Mouse (Mus musculus) macrophage (primary cell): ENCODE data around the gene Tmem268. TPM values are rescaled to one million over a fixed set of nuclear protein-coding genes. Genes with fewer than 3 reads are reported as not detected.

Source experiments
- H3K27ac ChIP-seq: fragments of 350-480 bp; formaldehyde crosslinking; 2 replicates; pipeline ENCODE4 v1.9.0; 2021
- H3K36me3 ChIP-seq: fragments of 350-480 bp; formaldehyde crosslinking; 2 replicates; pipeline ENCODE4 v1.9.0; 2021; ENCODE audit errors: inconsistent target
- H3K4me3 ChIP-seq: fragments of 350-480 bp; formaldehyde crosslinking; 2 replicates; pipeline ENCODE4 v1.9.0; 2021; ENCODE audit errors: inconsistent target
- H3K79me2 ChIP-seq: fragments of 350-480 bp; formaldehyde crosslinking; 2 replicates; pipeline ENCODE4 v1.9.0; 2021; ENCODE audit errors: inconsistent target
- WGBS: methylation state at CpG from one replicate; pipeline ENCODE4 v1.1.7; 2026; ENCODE audit warnings: inconsistent platforms; ENCODE audit not compliant: missing documents; 5-methylcytosine and 5-hydroxymethylcytosine counted together
- polyA plus RNA-seq: library from polyadenylated mRNA; stranded (reverse); fragments of 250-400 nt; gene quantifications from 3 replicates; pipeline ENCODE4 v1.2.4, GENCODE M21; 2018; ENCODE audit warnings: inconsistent platforms

The Tmem268 gene
- polyA plus RNA-seq, 1 experiment from 2014 or later, result 23.1 TPM

- H3K27ac ChIP-seq, result no peak overlapping the region
- no peak overlapping the region for H3K4me3 ChIP-seq
- no peaks in the 10 kb centered on the region for H3K79me2 ChIP-seq
- H3K36me3 ChIP-seq, result no peaks in the 10 kb centered on the region
- 86% methylated on average over 6 of the region's 6 CpGs for WGBS
Measured at GRCm38 (mm10) chr4:63600786-63601185, 42.2 kb downstream of the Tmem268 start.

- Histone ChIP-seq H3K79me2 (no peaks in the 10 kb centered on the region), H3K36me3 (no peaks in the 10 kb centered on the region), H3K4me3 (no peak overlapping the region), H3K27ac (no peak overlapping the region)
Measured at GRCm38 (mm10) chr4:63601263-63601662, 42.7 kb downstream of the Tmem268 start.

- Histone ChIP-seq H3K36me3 (no peaks in the 10 kb centered on the region), H3K27ac (no peak within 1 kb of the TSS), H3K79me2 (no peaks in the 10 kb centered on the region), H3K4me3 (no peak within 1 kb of the TSS)
- WGBS, result 82% methylated on average over 3 of the region's 3 CpGs
Measured at GRCm38 (mm10) chr4:63604945-63605344, 46.4 kb downstream of the Tmem268 start, which contains the start of gene Gm11213. Gene Gm11213, minus strand, starts transcription at chr4:63605261.

- Histone ChIP-seq H3K36me3 (no peaks in the 10 kb centered on the region), H3K27ac (no peak overlapping the region), H3K79me2 (no peaks in the 10 kb centered on the region), H3K4me3 (no peak overlapping the region)
- 96% methylated on average over 3 of the region's 3 CpGs for WGBS
Measured at GRCm38 (mm10) chr4:63605545-63605944, 47.0 kb downstream of the Tmem268 start.

DNA sequence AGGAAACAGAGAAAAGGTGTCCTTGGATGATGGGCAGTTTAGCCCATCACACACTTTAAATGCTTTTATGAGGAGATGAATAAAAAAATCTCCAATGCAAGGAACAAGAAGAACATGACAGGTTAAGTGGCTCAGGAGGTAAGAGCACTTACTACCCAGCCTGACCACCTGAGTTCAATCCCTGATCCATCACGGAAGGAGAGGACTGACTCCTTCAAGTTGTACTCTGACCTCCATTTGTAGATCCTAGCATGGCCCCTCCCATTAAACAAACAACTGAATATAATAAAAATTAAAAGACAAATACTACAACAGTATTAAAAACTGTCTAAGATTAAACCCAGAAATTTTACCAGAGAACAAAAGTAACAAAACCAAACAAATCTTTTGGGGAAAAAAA, 47.4 kb downstream of the Tmem268 start:
- Histone ChIP-seq H3K79me2 (no peaks in the 10 kb centered on the region), H3K27ac (no peak overlapping the region), H3K4me3 (no peak overlapping the region), H3K36me3 (no peaks in the 10 kb centered on the region)
- 90% methylated on average over 1 of the region's 1 CpGs for WGBS

- H3K79me2 ChIP-seq, result no peaks in the 10 kb centered on the region
- no peaks in the 10 kb centered on the region for H3K36me3 ChIP-seq
- 93% methylated on average over 7 of the region's 7 CpGs for WGBS
- no peak overlapping the region for H3K4me3 ChIP-seq
- H3K27ac ChIP-seq, result no peak overlapping the region
Measured at GRCm38 (mm10) chr4:63608391-63608790, 49.8 kb downstream of the Tmem268 start.

GRCm38 (mm10) chr4:63621861-63622260, 63.3 kb downstream of the Tmem268 start:
- Histone ChIP-seq H3K27ac (no peak overlapping the region), H3K79me2 (no peaks in the 10 kb centered on the region), H3K4me3 (no peak overlapping the region), H3K36me3 (no peaks in the 10 kb centered on the region)
- WGBS, result 71% methylated on average over 2 of the region's 2 CpGs

DNA sequence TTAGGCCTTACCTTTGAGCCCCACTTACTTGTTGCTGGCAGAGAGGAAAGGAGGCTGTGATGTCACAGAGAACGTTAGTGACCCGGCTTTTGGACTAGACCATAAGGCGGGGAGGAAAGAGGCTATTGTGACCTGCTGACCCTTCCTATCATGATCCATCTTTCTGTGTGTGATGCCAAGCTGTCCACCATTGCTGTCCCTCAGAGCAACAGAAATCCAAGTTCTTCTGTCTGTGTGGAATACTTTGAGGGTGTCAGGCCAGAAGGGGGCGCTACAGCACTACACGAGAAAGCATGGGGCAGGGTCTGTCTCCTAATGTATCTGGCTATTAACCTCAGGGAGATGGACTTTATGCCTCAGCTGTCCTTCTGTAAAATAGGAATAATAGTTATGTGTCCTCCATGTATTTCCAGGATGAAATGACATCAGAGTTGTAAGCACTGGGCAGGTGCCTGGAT, 63.8 kb downstream of the Tmem268 start, which contains the start of gene Tex48:
Tex48 (minus strand) TSS at position 51 of the 458 bp plus-strand sequence.
- Histone ChIP-seq H3K36me3 (no peaks in the 10 kb centered on the region), H3K79me2 (no peaks in the 10 kb centered on the region), H3K4me3 (no peak within 1 kb of the TSS), H3K27ac (no peak within 1 kb of the TSS)
- WGBS, result 43% methylated on average over 5 of the region's 5 CpGs

GRCm38 (mm10) chr4:63625563-63626080, 67.0 kb downstream of the Tmem268 start:
- Histone ChIP-seq H3K4me3 (no peak overlapping the region), H3K36me3 (no peaks in the 10 kb centered on the region), H3K79me2 (no peaks in the 10 kb centered on the region), H3K27ac (no peak overlapping the region)
- 21% methylated on average over 3 of the region's 3 CpGs for WGBS

DNA sequence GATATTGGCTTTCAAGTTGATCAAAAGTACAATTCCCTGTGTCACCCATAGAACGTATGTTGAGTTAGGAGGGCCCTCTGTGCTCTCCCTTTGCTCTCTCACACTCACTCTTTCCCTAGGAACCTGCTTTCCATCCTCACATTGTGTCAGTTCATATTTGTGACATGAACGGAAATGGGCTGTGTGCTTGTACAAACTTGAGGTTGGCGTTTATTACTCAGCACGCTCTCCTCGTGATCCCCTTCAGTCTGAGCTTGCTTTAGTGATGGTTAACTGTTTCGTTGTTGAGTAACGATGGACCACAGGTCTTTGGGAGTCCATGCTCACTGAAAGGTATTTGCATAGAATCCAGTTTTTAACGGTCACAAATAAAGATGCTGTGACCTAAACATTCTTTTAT, 68.5 kb downstream of the Tmem268 start:
- H3K27ac ChIP-seq, result no peak overlapping the region
- H3K36me3 ChIP-seq, result no peaks in the 10 kb centered on the region
- H3K4me3 ChIP-seq, result no peak overlapping the region
- WGBS, result 41% methylated on average over 8 of the region's 8 CpGs
- no peaks in the 10 kb centered on the region for H3K79me2 ChIP-seq

GRCm38 (mm10) chr4:63633181-63633580, 74.6 kb downstream of the Tmem268 start:
- H3K4me3 ChIP-seq, result no peak overlapping the region
- no peaks in the 10 kb centered on the region for H3K36me3 ChIP-seq
- H3K79me2 ChIP-seq, result no peaks in the 10 kb centered on the region
- 93% methylated on average over 2 of the region's 2 CpGs for WGBS
- no peak overlapping the region for H3K27ac ChIP-seq

Other genes starting within 250 kb of the Tmem268 start
- gene Orm1, start 214.2 kb upstream of the Tmem268 start, polyA plus RNA-seq, result 0.36 to 0.41 TPM in 2 of 3 replicates, not detected in the other
- not detected in 3 replicates for gene Orm3, start 202.6 kb upstream of the Tmem268 start, polyA plus RNA-seq
- gene Orm2, start 196.3 kb upstream of the Tmem268 start, polyA plus RNA-seq, result not detected in 3 replicates
- 14.8 to 23.1 TPM (median 20.8 TPM) in 3 replicates for gene Akna, start 155.4 kb upstream of the Tmem268 start, polyA plus RNA-seq
- gene Whrn, start 62.8 kb upstream of the Tmem268 start, polyA plus RNA-seq, result 0.07 to 0.50 TPM (median 0.48 TPM) in 3 replicates
- 355 to 475 TPM (median 452 TPM) in 3 replicates for gene Atp6v1g1, start 14.0 kb upstream of the Tmem268 start, polyA plus RNA-seq
- gene Gm11213, start 46.5 kb downstream of the Tmem268 start, polyA plus RNA-seq, result not detected in 3 replicates
- not detected in 3 replicates for gene Tex48, start 63.6 kb downstream of the Tmem268 start, polyA plus RNA-seq
- gene Gm11214, start 104.6 kb downstream of the Tmem268 start, polyA plus RNA-seq, result not detected in 3 replicates
- gene Tnfsf15, start 186.3 kb downstream of the Tmem268 start, polyA plus RNA-seq, result 0.41 to 2.6 TPM (median 0.95 TPM) in 3 replicates